18 mouse cellular contexts compared by ENCODE assay signal in the genomic region with DNA sequence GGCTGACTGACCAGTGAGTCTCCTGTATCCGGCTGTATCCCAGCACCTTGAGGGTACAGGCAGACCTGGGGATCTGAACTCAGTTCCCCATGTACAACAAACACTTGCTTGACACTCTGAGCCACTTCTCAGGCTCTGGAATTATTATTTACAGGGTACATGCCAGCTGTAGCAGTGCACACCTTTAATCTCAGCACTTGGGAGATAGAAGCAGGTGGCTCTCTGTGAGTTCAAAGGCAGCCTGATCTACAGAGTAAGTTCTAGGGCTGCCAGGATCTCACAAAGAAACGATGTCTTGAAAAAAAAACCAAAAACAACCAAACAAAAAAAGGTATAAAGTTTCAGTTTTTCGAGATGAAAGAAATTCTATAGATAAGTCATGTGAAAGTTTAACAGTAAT.
"Had no signal": no experiment of that assay in that cellular context is flagged by ENCODE, and none has a peak within 500 bp of the region (broad histone marks: within the 10 kb centered on the region; RNA-seq: fewer than 3 reads in every experiment).

No protein-coding gene starts in this region.

- H3K27me3 ChIP-seq: liver, embryonic 13.5 days; midbrain, embryonic 12.5 days; midbrain, embryonic 15.5 days; neural tube, embryonic 12.5 days; neural tube, embryonic 15.5 days; stomach, embryonic 15.5 days had no signal

- H3K27ac ChIP-seq: left cerebral cortex, adult 2 months; liver, embryonic 13.5 days; midbrain, embryonic 12.5 days; midbrain, embryonic 15.5 days; neural tube, embryonic 12.5 days; neural tube, embryonic 15.5 days; stomach, embryonic 15.5 days had no signal

- H3K4me1 ChIP-seq: liver, embryonic 13.5 days; midbrain, embryonic 12.5 days; midbrain, embryonic 15.5 days; neural tube, embryonic 12.5 days; neural tube, embryonic 15.5 days; stomach, embryonic 15.5 days had no signal

- H3K36me3 ChIP-seq: liver, embryonic 13.5 days; midbrain, embryonic 12.5 days; midbrain, embryonic 15.5 days; neural tube, embryonic 12.5 days; neural tube, embryonic 15.5 days; stomach, embryonic 15.5 days had no signal

- H3K4me2 ChIP-seq: liver, embryonic 13.5 days; midbrain, embryonic 12.5 days; midbrain, embryonic 15.5 days; neural tube, embryonic 12.5 days; neural tube, embryonic 15.5 days; stomach, embryonic 15.5 days had no signal

- ATAC-seq: midbrain, embryonic 15.5 days had no signal

- H3K9me3 ChIP-seq: liver, embryonic 13.5 days; midbrain, embryonic 15.5 days; neural tube, embryonic 12.5 days; neural tube, embryonic 15.5 days; stomach, embryonic 15.5 days had no signal

- DNase-seq: kidney, adult 18-20 months; kidney, adult 9 months; kidney, postnatal 14 days; kidney, postnatal 4 days; layer of hippocampus, postnatal 36 days; liver, embryonic 13.5 days; lung, adult 2 months; lung, postnatal 14 days; lung, postnatal 4 days; retina, postnatal 1 day; right cerebral cortex, postnatal 25 days; spleen, adult 18-20 months had no signal

- H3K9ac ChIP-seq: liver, embryonic 13.5 days; midbrain, embryonic 12.5 days; midbrain, embryonic 15.5 days; neural tube, embryonic 12.5 days; neural tube, embryonic 15.5 days; stomach, embryonic 15.5 days had no signal

- H3K4me3 ChIP-seq: left cerebral cortex, adult 2 months; liver, embryonic 13.5 days; midbrain, embryonic 12.5 days; midbrain, embryonic 15.5 days; neural tube, embryonic 12.5 days; neural tube, embryonic 15.5 days; stomach, embryonic 15.5 days had no signal
